Mouse (Mus musculus) left cerebral cortex, adult 18-20 months (tissue): ENCODE measurements around the gene Atp5e. TPM values are rescaled to one million over a fixed set of nuclear protein-coding genes. Genes with fewer than 3 reads are reported as not detected.
A peak's percentile ranks its signal among the peaks of the same experiment; 100 is the strongest.

Source experiments
- DNase-seq, 2 experiments: peaks; one replicate each; pipeline ENCODE4 v3.0.0; 2021 to 2022; ENCODE audit warnings: low spot score in 2 of 2, mixed read lengths in 1 of 2
- total RNA-seq, 2 experiments: library from RNA; stranded (reverse); gene quantifications; 2 replicates each; pipeline ENCODE4 v1.2.3; 2021

Gene Atp5e
- total RNA-seq, 2 experiments from 2014 or later, result 311 to 338 TPM

- DNase-seq, result no peak
Observed at GRCm38 (mm10) chr2:174421107-174421506, 42.8 kb downstream of the Atp5e start.

GRCm38 (mm10) chr2:174415731-174416310, 48.1 kb downstream of the Atp5e start, which contains the start of gene Nelfcd:
TSS of gene Nelfcd (plus strand) at chr2:174415804.
- peak; percentile 91 to 94 for DNase-seq

- DNase-seq, result no peak
Observed at GRCm38 (mm10) chr2:174415001-174415730, 48.7 kb downstream of the Atp5e start.

GRCm38 (mm10) chr2:174413127-174413526, 50.8 kb downstream of the Atp5e start:
- no peak for DNase-seq

Other genes starting within 250 kb of the Atp5e start
- 1,000 to 10,000 TPM; 1,817 to 1,846 TPM for gene Gnas, start 179.8 kb downstream of the Atp5e start, total RNA-seq
- gene Gm20721, start 117.4 kb downstream of the Atp5e start, total RNA-seq, result 1 to 10 TPM; 2.4 to 2.7 TPM
- gene Nelfcd, start 48.3 kb downstream of the Atp5e start, total RNA-seq, result 10 to 100 TPM; 48.5 to 52.3 TPM
- 10 to 100 TPM; 39.6 to 45.7 TPM for gene Ctsz, start 25.1 kb downstream of the Atp5e start, total RNA-seq
- not detected for gene Tubb1, start 13.4 kb downstream of the Atp5e start, total RNA-seq
- 10 to 100 TPM; 51.7 to 57.5 TPM for gene Prelid3b, start 9.0 kb upstream of the Atp5e start, total RNA-seq
- 10 to 100 TPM; 16.4 to 19.0 TPM for gene Zfp831, start 179.4 kb upstream of the Atp5e start, total RNA-seq